Mouse (Mus musculus) ES-E14 (cell line): ENCODE data around the gene Arap1. TPM values are rescaled to one million over a fixed set of nuclear protein-coding genes. Genes with fewer than 3 reads are reported as not detected.

ENCODE experiments used
- DNase-seq: peaks from one replicate; pipeline ENCODE4 v3.0.0-alpha.2; 2013; ENCODE audit warnings: low read depth, low spot score
- H3K27ac ChIP-seq: 2 replicates; pipeline ENCODE4 v1.5.1; 2012; ENCODE audit warnings: low read depth, mild to moderate bottlenecking, low read length, moderate library complexity, mixed read lengths; ENCODE audit not compliant: poor library complexity, insufficient read depth, severe bottlenecking
- H3K36me3 ChIP-seq: 2 replicates; pipeline ENCODE4 v1.6.1; 2012; ENCODE audit warnings: mild to moderate bottlenecking, low read length, moderate library complexity, mixed read lengths; ENCODE audit not compliant: control insufficient read depth, poor library complexity, insufficient read depth, severe bottlenecking
- H3K4me1 ChIP-seq, 2 experiments: fragments of 150-350 bp in 1 of 2; sonication (generic) in 1 of 2; 2 replicates each; pipeline ENCODE4 v1.6.1; 2012; ENCODE audit warnings: low read length in 2 of 2, mild to moderate bottlenecking in 1 of 2, mixed read lengths in 1 of 2; ENCODE audit not compliant: control insufficient read depth in 2 of 2, insufficient read depth in 2 of 2, poor library complexity in 1 of 2
- H3K4me3 ChIP-seq, 2 experiments: fragments of 150-350 bp in 1 of 2; sonication (generic) in 1 of 2; 2 replicates each; pipeline ENCODE4 v1.5.1; 2012; ENCODE audit warnings: low read length in 2 of 2, low read depth in 1 of 2, mild to moderate bottlenecking in 1 of 2, mixed read lengths in 1 of 2; ENCODE audit not compliant: insufficient read depth in 1 of 2, poor library complexity in 1 of 2, severe bottlenecking in 1 of 2
- H3K9ac ChIP-seq: 2 replicates; pipeline ENCODE4 v1.6.1; 2012; ENCODE audit warnings: low read depth, mild to moderate bottlenecking, low read length, mixed read lengths; ENCODE audit not compliant: poor library complexity, insufficient read depth, severe bottlenecking
- H3K9me3 ChIP-seq: fragments of 150-350 bp; sonication (generic); 2 replicates; pipeline ENCODE4 v1.6.1; 2012; ENCODE audit warnings: low read depth, mild to moderate bottlenecking, low read length; ENCODE audit not compliant: control insufficient read depth, insufficient read depth
- CHD2 ChIP-seq: IDR thresholded peaks from 2 replicates; pipeline ENCODE4 v1.6.1; 2014; ENCODE audit warnings: mild to moderate bottlenecking, low read depth, low read length, inconsistent platforms
- HCFC1 ChIP-seq: IDR thresholded peaks from 2 replicates; pipeline ENCODE4 v1.6.1; 2012; ENCODE audit warnings: low read length, inconsistent platforms, borderline replicate concordance; ENCODE audit not compliant: insufficient read depth
- MAFK ChIP-seq: IDR thresholded peaks from 2 replicates; pipeline ENCODE4 v1.6.1; 2014; ENCODE audit warnings: mild to moderate bottlenecking, low read depth, low read length, inconsistent platforms; ENCODE audit not compliant: insufficient read depth
- ZC3H11A ChIP-seq: IDR thresholded peaks from 2 replicates; pipeline ENCODE4 v1.6.1; 2012; ENCODE audit warnings: low read depth, mild to moderate bottlenecking, inconsistent platforms, low read length, borderline replicate concordance
- ZNF384 ChIP-seq: IDR thresholded peaks from 2 replicates; pipeline ENCODE4 v1.6.1; 2012; ENCODE audit warnings: low read depth, low read length, inconsistent platforms
- in situ Hi-C, 2 experiments: fragments of 600-800 bp; cut with MboI; formaldehyde crosslinking; loops; one replicate each; pipeline ENCODE4 v1.15.1; 2025; ENCODE audit warnings: low sequenced_read_pairs in 2 of 2, inconsistent platforms in 1 of 2; ENCODE audit not compliant: unreplicated experiment in 2 of 2
- total RNA-seq: library from RNA; depleted of rRNA; stranded (reverse); fragments of 300-350 nt; gene quantifications from 2 replicates; pipeline ENCODE4 v1.2.3, GENCODE M21; 2012

Arap1 gene
- total RNA-seq, 1 experiment: 32.2 TPM

GRCm38 (mm10) chr7:101302691-101303090 is 45.2 kb upstream of the Arap1 start:
- Histone ChIP-seq H3K9ac (peak overlapping the region; percentile 4; the same call in 1 of the 2 replicates), H3K9me3 (no peaks in the 10 kb centered on the region), H3K27ac (no peak overlapping the region), H3K36me3 (no peaks in the 10 kb centered on the region), H3K4me3 (peak overlapping the region in 1 of 2 experiments; percentile 80; a peak in 1 of 4 replicates), H3K4me1 (0 out of 4 replicates have a peak, but pooled peaks cover 0 to 3% of the 10 kb centered on the region in 2 experiments)
- no peak for DNase-seq
- no peak for TF ChIP-seq HCFC1
- TF ChIP-seq CHD2: no peak
- no peak for TF ChIP-seq ZC3H11A
- TF ChIP-seq ZNF384: no peak
- TF ChIP-seq MAFK: no peak
- in situ Hi-C loops: no loop called here

GRCm38 (mm10) chr7:101306841-101307240 is 41.0 kb upstream of the Arap1 start:
- in situ Hi-C loops: no loop called here
- no peak overlapping the region for H3K27ac ChIP-seq

GRCm38 (mm10) chr7:101309985-101310326 is 37.9 kb upstream of the Arap1 start:
- no peaks in the 10 kb centered on the region for H3K36me3 ChIP-seq
- peaks cover 0 to 3% of the 10 kb centered on the region in 2 experiments; a peak in 1 of 4 replicates for H3K4me1 ChIP-seq
- H3K27ac ChIP-seq: 0 out of 2 replicates have a peak overlapping the region, but pooled peaks have one; percentile 52
- TF ChIP-seq ZNF384 (no peak), HCFC1 (no peak), ZC3H11A (no peak), MAFK (no peak), CHD2 (no peak)
- peak overlapping the region; percentile 72; the same call in 1 of the 2 replicates for H3K9ac ChIP-seq
- no peak for DNase-seq
- in situ Hi-C loops: no loop called here
- no peaks in the 10 kb centered on the region for H3K9me3 ChIP-seq
- peak overlapping the region; percentile 68 to 91 for H3K4me3 ChIP-seq

More at GRCm38 (mm10) chr7:101306841-101307240, 41.0 kb upstream of the Arap1 start:
- no peak overlapping the region for H3K4me3 ChIP-seq
- no peaks in the 10 kb centered on the region for H3K36me3 ChIP-seq
- no peak overlapping the region for H3K9ac ChIP-seq
- no peak for DNase-seq
- peaks cover 0 to 7% of the 10 kb centered on the region in 2 experiments; a peak in 1 of 4 replicates for H3K4me1 ChIP-seq
- no peaks in the 10 kb centered on the region for H3K9me3 ChIP-seq
- TF ChIP-seq ZNF384: no peak
- no peak for TF ChIP-seq CHD2
- no peak for TF ChIP-seq ZC3H11A
- TF ChIP-seq MAFK: no peak
- no peak for TF ChIP-seq HCFC1

- Histone ChIP-seq H3K9me3 (no peaks in the 10 kb centered on the region), H3K27ac (peak overlapping the region; percentile 52), H3K9ac (peak overlapping the region; percentile 72), H3K4me1 (peaks cover 0 to 3% of the 10 kb centered on the region in 2 experiments; a peak in 1 of 4 replicates), H3K36me3 (no peaks in the 10 kb centered on the region), H3K4me3 (peak overlapping the region; percentile 68 to 91)
- DNase-seq: peak; percentile 97
- in situ Hi-C loops: no loop called here
- TF ChIP-seq HCFC1 (peak; percentile 77; the same call in 1 of the 2 replicates), ZC3H11A (0 out of 2 replicates have a peak, but pooled peaks have one; percentile 28), ZNF384 (no peak), MAFK (0 out of 2 replicates have a peak, but pooled peaks have one; percentile 14), CHD2 (no peak)
Measured at GRCm38 (mm10) chr7:101310327-101311028, 37.4 kb upstream of the Arap1 start.
